Mouse (Mus musculus) intestine, embryonic 14.5 days (tissue): ENCODE data around the gene Rln3. TPM values are rescaled to one million over a fixed set of nuclear protein-coding genes. Genes with fewer than 3 reads are reported as not detected.
A peak's percentile ranks its signal among the peaks of the same experiment; 100 is the strongest.

Experiments
- ATAC-seq: fragments of 200-750 bp; cut with Nextera tagmentation; replicated peaks from 2 replicates; pipeline ENCODE4 v1.8.0; 2017; ENCODE audit warnings: low read depth, moderate number of reproducible peaks, moderate TSS enrichment, moderate library complexity; ENCODE audit not compliant: low FRiP score, low TSS enrichment
- DNase-seq: peaks from one replicate; pipeline ENCODE4 v3.0.0-alpha.2; 2018; ENCODE audit warnings: low spot score
- H3K27ac ChIP-seq: fragments of 300-500 bp; sonication (generic); 2 replicates; pipeline ENCODE4 v1.5.1; 2014; ENCODE audit warnings: low read depth, mild to moderate bottlenecking, control low read depth
- H3K27me3 ChIP-seq: fragments of 300-500 bp; sonication (generic); replicated peaks from 2 replicates; pipeline ENCODE4 v1.6.1; 2014; ENCODE audit warnings: low read length, control low read depth; ENCODE audit not compliant: control insufficient read depth, insufficient read depth
- H3K36me3 ChIP-seq: fragments of 300-500 bp; sonication (generic); 2 replicates; pipeline ENCODE4 v1.6.1; 2014; ENCODE audit warnings: low read length, control low read depth; ENCODE audit not compliant: control insufficient read depth, insufficient read depth
- H3K4me1 ChIP-seq: fragments of 300-500 bp; sonication (generic); replicated peaks from 2 replicates; pipeline ENCODE4 v1.6.1; 2014; ENCODE audit warnings: low read length, control low read depth, mixed read lengths; ENCODE audit not compliant: control insufficient read depth, insufficient read depth
- H3K4me2 ChIP-seq: fragments of 300-500 bp; sonication (generic); 2 replicates; pipeline ENCODE4 v1.6.1; 2014; ENCODE audit warnings: low read length
- H3K4me3 ChIP-seq: fragments of 300-500 bp; sonication (generic); 2 replicates; pipeline ENCODE4 v1.5.1; 2014; ENCODE audit warnings: low read depth, low read length, control low read depth, mixed read lengths
- H3K9ac ChIP-seq: fragments of 300-500 bp; sonication (generic); 2 replicates; pipeline ENCODE4 v1.6.1; 2014; ENCODE audit warnings: mild to moderate bottlenecking, low read length
- H3K9me3 ChIP-seq: fragments of 300-500 bp; sonication (generic); 2 replicates; pipeline ENCODE4 v1.6.1; 2016; ENCODE audit warnings: low read length, control low read depth; ENCODE audit not compliant: control insufficient read depth
- WGBS: fragments of 180-500 bp; shearing (Covaris S2); extraction: QIAGEN DNeasy Blood & Tissue Kit; methylation state at CpG from one replicate; pipeline ENCODE4 v1.1.7; 2014; 5-methylcytosine and 5-hydroxymethylcytosine counted together
- polyA plus RNA-seq: library from polyadenylated mRNA; unstranded; fragments of >200 nt; fragmentation: Nextera tagmentation; extraction: Ambion mirVana; gene quantifications from 2 replicates; pipeline ENCODE4 v1.2.1, GENCODE M21; 2014

Gene Rln3
- polyA plus RNA-seq, 1 experiment from 2014 or later: 0.41 TPM

DNA sequence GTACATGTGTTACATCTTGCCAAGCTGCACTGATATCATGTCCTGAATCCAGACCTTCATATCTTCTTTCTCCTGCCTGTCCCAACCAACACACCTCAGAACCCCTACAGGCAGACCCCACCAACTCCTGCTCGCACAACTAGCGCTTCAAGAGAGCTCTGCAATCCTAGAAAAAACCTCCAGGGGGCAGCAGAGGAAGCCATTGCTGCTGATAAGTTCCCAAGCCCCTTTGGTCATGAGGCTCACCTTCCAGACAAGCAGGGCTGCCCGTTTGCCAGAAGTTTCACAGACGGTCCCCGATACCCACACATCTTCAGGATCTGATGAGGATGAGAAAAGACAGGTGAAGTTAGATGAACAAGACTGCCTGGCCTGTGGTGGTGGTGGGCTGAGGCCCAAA lies 5.8 kb downstream of the Rln3 start:
- WGBS: 5% methylated on average over 5 of the region's 5 CpGs
- no peak overlapping the region for H3K9ac ChIP-seq
- DNase-seq (peak; percentile 95), ATAC-seq (no peak)
- peaks cover 36% of the 10 kb centered on the region for H3K27me3 ChIP-seq
- no peaks in the 10 kb centered on the region for H3K36me3 ChIP-seq
- H3K4me1 ChIP-seq: no peaks in the 10 kb centered on the region; the same call in 1 of the 2 replicates
- H3K4me3 ChIP-seq: no peak overlapping the region
- no peak overlapping the region for H3K4me2 ChIP-seq
- H3K27ac ChIP-seq: no peak overlapping the region
- no peaks in the 10 kb centered on the region for H3K9me3 ChIP-seq

DNA sequence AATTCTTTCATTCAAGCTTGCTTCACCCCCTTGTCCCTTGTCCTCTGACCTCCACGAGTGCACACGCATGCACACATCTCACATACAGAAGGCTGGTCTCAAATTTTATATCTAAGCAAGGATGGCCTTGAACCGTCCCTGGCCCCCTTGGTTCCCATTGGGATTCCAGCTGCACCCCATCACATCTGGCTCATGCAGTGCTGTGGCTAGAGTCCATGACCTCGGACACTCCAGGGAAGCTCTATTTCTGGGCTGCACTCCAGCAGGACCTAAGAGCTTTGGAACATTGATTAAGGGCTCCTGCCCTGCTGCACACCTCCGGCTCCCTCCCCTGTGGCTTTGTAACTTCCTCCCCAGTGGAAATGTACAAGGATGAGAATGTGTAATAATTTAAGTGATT lies 6.8 kb downstream of the Rln3 start:
- DNase-seq (no peak), ATAC-seq (no peak)
- Histone ChIP-seq H3K4me3 (no peak overlapping the region), H3K4me2 (no peak overlapping the region), H3K27me3 (peaks cover 26% of the 10 kb centered on the region), H3K36me3 (no peaks in the 10 kb centered on the region), H3K27ac (no peak overlapping the region), H3K9me3 (no peaks in the 10 kb centered on the region), H3K4me1 (no peaks in the 10 kb centered on the region; the same call in 1 of the 2 replicates), H3K9ac (no peak overlapping the region)
- 70% methylated on average over 5 of the region's 5 CpGs for WGBS

DNA sequence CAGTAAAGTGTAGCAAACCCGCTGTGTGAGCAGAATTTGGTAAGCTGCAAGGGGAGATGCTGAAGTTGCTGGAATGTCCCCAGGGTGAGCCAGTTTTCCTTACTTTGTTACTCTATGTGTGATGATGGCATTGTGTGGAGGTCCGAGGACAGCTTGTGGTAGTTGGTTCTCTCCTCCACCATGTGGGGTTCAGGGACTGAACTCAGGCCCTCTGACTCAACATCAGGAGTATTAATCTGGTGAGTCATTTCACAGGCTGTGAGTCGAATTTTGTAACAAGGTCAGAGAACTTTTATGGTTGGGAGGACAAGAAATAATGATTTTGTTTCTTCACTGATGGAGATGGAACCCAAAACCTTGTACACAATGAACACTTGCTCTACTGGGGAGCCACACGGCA lies 12.0 kb downstream of the Rln3 start:
- no peak for ATAC-seq
- Histone ChIP-seq H3K27ac (no peak overlapping the region), H3K27me3 (no peaks in the 10 kb centered on the region), H3K4me3 (no peak overlapping the region), H3K9ac (no peak overlapping the region), H3K4me2 (no peak overlapping the region), H3K4me1 (no peaks in the 10 kb centered on the region), H3K9me3 (no peaks in the 10 kb centered on the region), H3K36me3 (no peaks in the 10 kb centered on the region)
- WGBS: 76% methylated on average over 4 of the region's 4 CpGs
- DNase-seq: no peak

DNA sequence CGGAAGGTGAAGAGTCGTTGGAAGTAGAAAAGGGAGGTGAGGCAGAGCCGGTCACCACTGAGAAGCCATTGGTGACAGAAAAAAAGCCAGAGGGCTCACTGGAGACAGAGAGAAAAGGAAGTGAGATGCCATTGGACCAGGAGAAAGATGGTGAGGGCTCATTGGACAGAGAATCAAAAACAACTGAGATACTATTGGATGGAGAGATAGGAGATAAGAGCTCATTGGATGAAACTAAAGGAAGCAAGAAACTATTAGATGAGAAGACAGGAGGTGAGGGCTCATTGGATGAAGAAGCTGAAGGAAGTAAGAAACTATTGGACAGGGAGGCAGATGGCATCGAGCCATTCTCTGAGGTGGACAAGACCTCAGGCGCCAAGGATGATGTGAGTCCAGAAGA lies 15.5 kb downstream of the Rln3 start:
- Histone ChIP-seq H3K4me2 (no peak overlapping the region), H3K27me3 (peaks cover 10% of the 10 kb centered on the region; the same call in 1 of the 2 replicates), H3K4me3 (no peak overlapping the region), H3K36me3 (no peaks in the 10 kb centered on the region), H3K9ac (no peak overlapping the region), H3K27ac (no peak overlapping the region), H3K9me3 (no peaks in the 10 kb centered on the region), H3K4me1 (peaks cover 14% of the 10 kb centered on the region)
- ATAC-seq: no peak
- no peak for DNase-seq
- WGBS: 87% methylated on average over 5 of the region's 5 CpGs

DNA sequence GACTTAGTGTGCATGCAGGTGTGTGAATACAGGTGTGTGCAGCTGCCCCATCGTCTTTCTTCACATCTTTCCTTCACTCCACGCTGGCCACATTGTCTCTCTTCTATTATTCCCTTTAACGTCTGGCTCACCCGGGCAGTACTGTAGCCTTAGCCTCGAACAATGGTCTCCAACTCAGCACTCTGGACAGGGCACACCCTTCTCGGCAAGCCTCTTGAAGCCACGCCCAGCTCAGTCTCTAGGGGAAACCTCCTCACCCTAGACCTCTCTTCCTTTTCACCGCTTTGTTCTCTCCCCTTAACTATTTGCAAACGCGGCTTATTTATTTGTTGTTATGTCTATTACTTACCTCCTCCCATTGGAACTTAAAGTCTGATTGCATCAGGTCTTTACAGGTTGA lies 17.4 kb downstream of the Rln3 start:
- Histone ChIP-seq H3K36me3 (no peaks in the 10 kb centered on the region), H3K4me3 (no peak overlapping the region), H3K4me1 (peaks cover 29% of the 10 kb centered on the region), H3K27ac (no peak overlapping the region), H3K9me3 (no peaks in the 10 kb centered on the region), H3K4me2 (no peak overlapping the region), H3K27me3 (peaks cover 10% of the 10 kb centered on the region; the same call in 1 of the 2 replicates), H3K9ac (no peak overlapping the region)
- no peak for ATAC-seq
- WGBS: 25% methylated on average over 10 of the region's 10 CpGs
- no peak for DNase-seq

DNA sequence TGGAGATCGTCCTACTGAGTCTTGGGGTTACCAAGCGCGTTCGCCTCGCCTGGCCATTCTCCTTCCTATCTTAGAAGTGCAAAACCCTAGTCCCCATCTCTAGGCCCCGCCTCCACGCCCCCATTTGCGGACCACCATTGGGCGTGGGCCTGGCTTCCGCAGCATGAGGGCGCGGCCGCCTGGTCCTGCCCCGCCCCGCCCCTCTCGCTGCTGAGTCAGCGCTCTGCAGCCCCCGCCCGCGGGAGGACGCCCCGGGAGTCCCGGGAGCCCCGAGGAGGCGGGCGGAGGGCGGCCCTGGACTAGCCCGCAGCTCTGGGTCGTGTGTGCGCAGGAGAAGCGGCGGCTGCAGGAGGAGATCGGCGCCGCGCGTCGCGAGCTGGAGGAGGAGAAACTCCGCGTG lies 18.9 kb downstream of the Rln3 start:
- peaks cover 10% of the 10 kb centered on the region; the same call in 1 of the 2 replicates for H3K27me3 ChIP-seq
- H3K9ac ChIP-seq: peak overlapping the region; percentile 21; the same call in 1 of the 2 replicates
- ATAC-seq (peak; percentile 56), DNase-seq (peak; percentile 70)
- no peaks in the 10 kb centered on the region for H3K36me3 ChIP-seq
- peaks cover 33% of the 10 kb centered on the region for H3K4me1 ChIP-seq
- H3K9me3 ChIP-seq: no peaks in the 10 kb centered on the region
- peak overlapping the region; percentile 67 for H3K4me2 ChIP-seq
- no peak overlapping the region for H3K27ac ChIP-seq
- 3% methylated on average over 41 of the region's 41 CpGs for WGBS
- peak overlapping the region; percentile 39 for H3K4me3 ChIP-seq

DNA sequence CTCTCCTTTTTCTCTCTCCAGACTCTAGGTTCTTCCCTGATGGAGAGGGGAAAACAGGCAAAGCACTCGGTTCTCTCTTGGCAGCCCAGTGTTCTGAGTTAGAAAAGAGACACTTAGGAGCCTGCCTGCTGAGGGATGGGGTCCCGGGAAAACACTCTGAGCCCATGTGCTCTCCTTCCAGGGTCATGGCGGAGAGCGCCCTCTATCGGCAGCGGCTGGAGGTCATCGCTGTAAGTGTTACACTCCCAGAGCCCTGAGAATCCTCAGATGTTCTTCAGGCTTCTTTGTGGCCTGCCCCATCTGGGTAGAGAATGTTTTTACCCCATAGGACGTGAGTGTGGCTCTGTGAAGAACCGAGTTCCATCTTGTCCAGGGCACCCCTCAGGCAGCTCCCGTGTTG lies 20.6 kb downstream of the Rln3 start:
- ATAC-seq (no peak), DNase-seq (peak; percentile 80)
- Histone ChIP-seq H3K9ac (no peak overlapping the region), H3K9me3 (no peaks in the 10 kb centered on the region), H3K27me3 (peaks cover 10% of the 10 kb centered on the region; the same call in 1 of the 2 replicates), H3K4me2 (peak overlapping the region; percentile 40; the same call in 1 of the 2 replicates), H3K4me1 (peaks cover 33% of the 10 kb centered on the region), H3K4me3 (no peak overlapping the region), H3K36me3 (no peaks in the 10 kb centered on the region), H3K27ac (no peak overlapping the region)
- WGBS: 19% methylated on average over 10 of the region's 10 CpGs

DNA sequence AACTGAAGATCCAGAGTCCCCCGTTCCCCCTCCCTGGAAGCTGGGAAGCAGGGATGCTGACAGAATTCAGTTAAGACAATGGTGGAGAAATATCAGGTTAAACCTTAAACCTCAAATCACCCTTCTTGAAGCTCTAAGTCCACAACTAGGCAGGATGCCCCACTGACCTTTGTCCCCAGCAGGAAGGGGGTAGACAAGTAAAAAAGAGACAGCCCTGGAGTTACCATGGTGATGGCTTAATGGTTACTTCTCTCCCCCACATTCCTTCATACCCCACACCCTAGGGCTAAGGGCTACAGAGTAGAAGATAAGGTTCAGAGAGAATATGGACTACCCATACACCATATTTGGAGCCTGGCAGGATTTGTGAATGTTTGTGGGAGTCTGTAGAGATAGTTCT lies 21.2 kb downstream of the Rln3 start:
- Histone ChIP-seq H3K9me3 (no peaks in the 10 kb centered on the region), H3K27me3 (peaks cover 10% of the 10 kb centered on the region; the same call in 1 of the 2 replicates), H3K4me3 (no peak overlapping the region), H3K27ac (no peak overlapping the region), H3K4me1 (peaks cover 33% of the 10 kb centered on the region), H3K36me3 (no peaks in the 10 kb centered on the region), H3K4me2 (peak overlapping the region; percentile 40), H3K9ac (no peak overlapping the region)
- no peak for DNase-seq
- 0 out of 2 replicates have a peak, but pooled peaks have one; percentile 29 for ATAC-seq
- 58% methylated on average over 1 of the region's 1 CpGs for WGBS

DNA sequence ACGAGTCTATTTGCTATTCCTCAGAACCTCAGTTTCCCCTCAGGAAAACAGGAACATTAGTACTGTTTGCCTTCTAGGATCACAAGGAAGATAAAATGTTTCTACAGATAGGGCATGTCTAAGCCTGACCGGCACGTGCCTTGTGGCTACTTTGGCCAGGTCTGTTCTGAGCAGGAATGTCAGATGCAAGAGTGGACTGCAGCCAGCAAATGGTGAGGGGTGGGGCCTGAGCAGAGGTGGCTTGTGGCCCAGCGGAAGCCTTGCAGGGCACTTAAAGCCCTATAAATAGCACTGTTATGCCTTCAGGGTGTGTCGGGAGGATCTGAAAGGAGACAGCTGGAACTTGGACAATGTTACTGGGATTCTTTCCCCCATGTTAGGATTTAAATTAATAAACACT lies 21.7 kb downstream of the Rln3 start:
- Histone ChIP-seq H3K9ac (no peak overlapping the region), H3K4me1 (peaks cover 33% of the 10 kb centered on the region), H3K9me3 (no peaks in the 10 kb centered on the region), H3K4me2 (peak overlapping the region; percentile 40), H3K27me3 (peaks cover 10% of the 10 kb centered on the region; the same call in 1 of the 2 replicates), H3K4me3 (0 out of 2 replicates have a peak overlapping the region, but pooled peaks have one; percentile 6), H3K27ac (0 out of 2 replicates have a peak overlapping the region, but pooled peaks have one; percentile 22), H3K36me3 (no peaks in the 10 kb centered on the region)
- ATAC-seq (no peak; the same call in 1 of the 2 replicates), DNase-seq (no peak)
- 6% methylated on average over 5 of the region's 5 CpGs for WGBS
